Mouse (Mus musculus) WW6 (cell line): Measurements from ENCODE around the gene Fbxl14.
A peak's percentile ranks its signal among the peaks of the same experiment; 100 is the strongest.
"Not testable (repeated sequence)": the region's sequence is repeated elsewhere in the genome, so short reads cannot be mapped to it uniquely, and the experiment has no call there.

Experiments used
- DNase-seq: peaks from one replicate; pipeline ENCODE4 v3.0.0-alpha.2; 2013; ENCODE audit warnings: low read depth, low spot score

Fbxl14 gene

GRCm38 (mm10) chr6:119479343-119479875 lies at the start of gene Fbxl14:
Gene Fbxl14 (plus strand): TSS chr6:119479668.
- no peak for DNase-seq

DNA sequence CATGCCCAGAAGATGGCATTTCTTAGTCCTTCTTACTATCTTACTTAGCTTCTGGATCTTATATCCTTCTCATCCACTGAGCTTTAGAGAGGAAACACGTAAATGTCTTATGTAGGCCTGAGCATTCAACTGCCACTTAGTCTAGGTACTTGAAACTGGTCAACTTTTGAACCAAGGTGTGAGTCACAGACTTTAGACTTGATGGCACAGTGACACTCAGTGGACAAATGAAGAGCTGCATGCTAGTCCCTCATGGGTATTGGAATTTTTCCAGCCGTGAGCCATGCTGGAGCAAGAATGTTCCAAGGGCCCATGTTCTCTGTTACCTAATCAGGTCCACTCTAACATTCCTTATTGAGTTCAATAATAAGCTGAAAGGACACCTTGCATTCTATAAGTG lies 49.0 kb upstream of the Fbxl14 start:
- no peak for DNase-seq

DNA sequence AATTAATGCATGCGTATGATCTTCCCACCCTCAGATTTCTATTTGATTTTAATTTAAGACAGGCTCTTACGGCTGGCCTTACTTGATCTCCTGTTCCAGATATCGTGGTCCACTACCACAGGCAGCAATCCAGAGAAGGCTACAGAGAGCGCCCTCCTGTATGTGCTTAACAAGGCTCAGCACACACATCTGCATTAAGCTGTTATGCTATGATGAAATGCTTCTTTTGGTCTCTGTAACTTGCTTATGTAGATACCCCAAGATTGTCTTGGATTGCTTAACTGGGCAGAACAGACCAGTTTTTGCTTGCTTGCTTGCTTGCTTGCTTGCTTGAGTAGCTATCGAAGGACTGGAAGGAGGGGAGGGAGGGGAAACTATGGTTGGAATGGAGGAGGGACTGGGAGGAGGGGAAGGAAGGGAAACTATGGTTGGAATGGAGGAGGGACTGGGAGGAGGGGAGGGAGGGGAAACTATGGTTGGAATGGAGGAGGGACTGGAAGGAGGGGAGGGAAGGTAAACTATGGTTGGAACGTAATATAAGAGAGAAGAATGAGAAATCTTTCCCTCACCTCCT lies 47.6 kb upstream of the Fbxl14 start:
- DNase-seq: no peak

DNA sequence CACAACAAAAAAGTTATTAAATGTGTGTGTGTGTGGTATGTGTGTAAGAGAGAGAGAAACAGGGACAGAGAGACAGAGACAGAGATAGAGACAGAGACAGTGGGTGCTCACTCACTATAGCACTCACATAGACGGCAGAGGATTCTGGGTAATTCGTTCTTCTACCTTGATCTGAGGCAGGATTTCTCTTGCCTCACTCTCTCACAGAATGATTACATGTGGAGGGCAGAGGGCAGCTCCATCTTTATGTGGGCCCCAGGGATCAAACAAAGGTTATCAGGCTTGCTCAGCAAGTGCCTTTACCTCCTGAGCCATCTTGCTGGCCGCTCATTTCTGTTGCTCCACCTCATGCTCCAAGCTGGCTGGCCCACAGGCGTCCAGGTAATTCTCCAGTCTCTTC lies 45.1 kb upstream of the Fbxl14 start:
- no peak for DNase-seq

DNA sequence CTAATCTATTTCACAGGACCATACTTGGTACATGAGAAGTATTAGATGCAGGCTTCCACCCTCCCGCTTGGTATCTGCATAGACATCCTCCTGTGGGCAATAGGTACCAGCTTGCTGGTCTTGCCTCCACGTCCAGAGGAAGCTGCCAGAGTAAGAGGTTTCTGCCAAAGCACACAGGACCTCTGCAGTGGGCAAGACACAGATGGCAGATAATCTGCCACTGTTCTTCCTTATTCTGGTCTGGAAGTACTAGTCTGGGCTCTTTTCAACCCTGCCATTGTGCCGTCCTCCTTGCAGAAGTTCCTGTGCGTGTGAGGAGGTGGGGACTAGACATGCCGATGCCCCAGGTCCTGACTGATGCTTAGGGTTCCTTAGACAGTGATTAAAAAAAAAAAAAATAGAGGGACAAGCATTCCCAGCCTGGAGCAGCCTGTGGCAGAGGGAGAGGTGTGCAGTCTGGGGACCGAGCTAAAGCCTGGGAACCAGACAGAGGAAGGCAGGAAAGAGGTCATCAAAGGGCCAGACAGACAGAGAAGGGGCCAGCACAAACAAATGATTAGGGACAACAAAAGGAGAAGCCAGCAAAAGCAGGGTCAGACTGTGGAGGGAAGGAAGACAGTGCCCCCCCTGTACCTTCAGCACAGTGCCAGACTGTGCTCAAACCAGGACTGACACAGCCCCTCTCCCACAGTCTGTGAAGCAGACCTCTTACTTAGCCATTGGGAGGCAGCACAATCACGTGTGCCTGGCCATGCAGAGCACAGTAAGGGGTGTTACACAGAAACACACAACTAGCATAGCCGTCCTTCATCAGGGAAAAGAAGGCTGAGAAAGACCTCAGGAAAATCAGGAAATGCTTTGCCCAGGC lies 41.3 kb upstream of the Fbxl14 start:
- no peak for DNase-seq

- DNase-seq: not testable (repeated sequence)
Measured at GRCm38 (mm10) chr6:119442729-119443128, 36.7 kb upstream of the Fbxl14 start.

- DNase-seq: peak; percentile 83
Measured at GRCm38 (mm10) chr6:119443742-119444645, 35.5 kb upstream of the Fbxl14 start.

GRCm38 (mm10) chr6:119445671-119446607 lies 33.5 kb upstream of the Fbxl14 start:
- DNase-seq: no peak

- DNase-seq: peak; percentile 54
Measured at GRCm38 (mm10) chr6:119448321-119449059, 31.0 kb upstream of the Fbxl14 start.

GRCm38 (mm10) chr6:119449060-119449499 lies 30.4 kb upstream of the Fbxl14 start:
- DNase-seq: peak; percentile 76

- DNase-seq: no peak
Measured at GRCm38 (mm10) chr6:119450965-119451943, 28.2 kb upstream of the Fbxl14 start.

- peak; percentile 65 for DNase-seq
Measured at GRCm38 (mm10) chr6:119451981-119452499, 27.4 kb upstream of the Fbxl14 start.

DNA sequence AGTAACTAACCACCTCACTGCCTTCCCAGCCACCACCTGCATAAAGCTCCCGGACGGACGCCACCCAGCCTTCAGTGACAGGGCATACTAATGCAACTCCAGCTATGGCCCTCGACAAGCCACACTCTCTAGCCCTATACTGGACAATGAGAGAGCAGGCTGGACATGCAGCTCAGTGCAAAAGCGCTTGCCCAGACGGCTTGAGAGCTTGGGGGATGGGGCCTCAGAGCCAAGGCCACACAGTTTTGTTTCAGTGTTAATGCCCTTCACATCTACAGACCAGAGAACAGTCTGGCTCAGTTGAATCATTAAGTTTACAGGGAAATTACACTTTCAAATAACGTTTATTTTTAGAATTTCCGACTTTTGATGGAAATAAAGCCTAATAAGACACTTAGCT lies 21.3 kb upstream of the Fbxl14 start:
- no peak for DNase-seq

- no peak for DNase-seq
Measured at GRCm38 (mm10) chr6:119459041-119459440, 20.4 kb upstream of the Fbxl14 start.

DNA sequence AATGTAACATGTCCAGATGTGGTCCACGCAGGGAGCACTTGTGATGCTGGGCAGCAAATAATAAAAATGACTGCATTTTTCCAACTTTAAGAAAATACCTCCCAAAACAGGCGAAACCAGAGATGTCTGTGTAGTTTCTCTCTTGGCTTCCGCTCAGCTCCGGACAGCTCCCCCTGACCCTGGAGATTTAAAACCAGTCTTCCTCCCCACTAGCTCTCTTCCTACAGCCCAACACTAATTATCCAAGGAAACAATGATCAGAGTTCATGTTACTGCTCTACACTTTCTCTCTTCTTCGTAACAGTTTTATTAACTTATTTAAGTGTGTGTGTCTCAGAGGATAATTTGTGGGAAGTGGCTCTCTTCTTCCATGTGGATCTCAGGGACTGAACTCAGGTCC lies 19.1 kb upstream of the Fbxl14 start:
- DNase-seq: no peak

DNA sequence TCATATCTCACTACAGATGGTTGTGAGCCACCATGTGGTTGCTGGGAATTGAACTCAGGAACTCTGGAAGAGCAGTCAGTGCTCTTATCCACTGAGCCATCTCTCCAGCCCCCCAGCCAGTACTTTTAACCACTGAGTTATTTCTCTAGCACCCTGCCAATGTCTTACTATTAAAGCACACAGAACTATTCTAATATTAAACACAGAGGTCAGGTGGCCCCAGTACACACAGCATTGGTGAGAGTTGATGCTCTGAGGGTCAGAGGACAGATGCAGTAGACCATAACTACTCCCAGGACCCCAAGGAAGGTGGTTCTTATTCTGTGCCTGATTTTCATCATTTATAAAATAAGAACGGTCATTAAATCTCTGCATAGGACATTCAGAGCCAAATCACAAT lies 13.3 kb upstream of the Fbxl14 start:
- no peak for DNase-seq

- no peak for DNase-seq
Measured at GRCm38 (mm10) chr6:119466921-119467784, 12.3 kb upstream of the Fbxl14 start.

- no peak for DNase-seq
Measured at GRCm38 (mm10) chr6:119467785-119468059, 11.7 kb upstream of the Fbxl14 start.
